Comparison of ENCODE assay signal across 18 mouse cellular contexts in the genomic region with DNA sequence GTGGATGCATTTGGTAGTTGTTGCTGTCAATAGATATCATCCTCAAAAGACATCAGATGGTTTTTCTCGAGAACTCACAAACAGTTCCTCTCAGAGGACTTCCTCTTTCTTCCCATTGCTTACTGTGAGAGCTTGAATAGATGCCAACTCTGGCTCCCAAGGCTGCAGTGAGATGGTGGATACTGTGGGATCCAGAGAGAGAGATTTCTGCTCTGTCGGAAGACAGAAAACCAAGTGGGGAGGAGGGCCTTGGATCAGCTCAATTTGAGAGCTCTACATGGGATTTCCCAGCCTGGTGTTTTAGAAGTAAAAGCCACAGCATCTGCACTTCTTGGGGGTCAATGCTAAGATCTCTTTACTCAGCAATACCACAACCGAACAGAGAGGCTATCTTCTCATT.
"Had no signal": no experiment of that assay in that cellular context is flagged by ENCODE, and none has a peak within 500 bp of the region (broad histone marks: within the 10 kb centered on the region; RNA-seq: fewer than 3 reads in every experiment).

No protein-coding gene starts in this region.

- H3K27me3 ChIP-seq: liver, embryonic 13.5 days; neural tube, embryonic 12.5 days; neural tube, embryonic 15.5 days had no signal

- H3K36me3 ChIP-seq: liver, embryonic 13.5 days; neural tube, embryonic 12.5 days; neural tube, embryonic 15.5 days had no signal

- H3K4me3 ChIP-seq: left cerebral cortex, adult 2 months; liver, embryonic 13.5 days; neural tube, embryonic 12.5 days; neural tube, embryonic 15.5 days had no signal

- H3K9me3 ChIP-seq: neural tube, embryonic 15.5 days had no signal

- DNase-seq: kidney, adult 18-20 months; kidney, adult 9 months; kidney, postnatal 36 days; layer of hippocampus, postnatal 36 days; liver, embryonic 13.5 days; midbrain, embryonic 14.5 days; right cerebral cortex, adult 18-20 months; right cerebral cortex, postnatal 14 days; right cerebral cortex, postnatal 4 days; thymus, adult 2 months; thymus, postnatal 14 days; thymus, postnatal 4 days had no signal

- H3K4me1 ChIP-seq: liver, embryonic 13.5 days; neural tube, embryonic 12.5 days; neural tube, embryonic 15.5 days had no signal

- H3K9ac ChIP-seq: liver, embryonic 13.5 days; neural tube, embryonic 12.5 days; neural tube, embryonic 15.5 days had no signal

- H3K27ac ChIP-seq: kidney, postnatal 0 days; left cerebral cortex, adult 2 months; liver, embryonic 13.5 days; neural tube, embryonic 12.5 days; neural tube, embryonic 15.5 days; stomach, postnatal 0 days had no signal

- H3K4me2 ChIP-seq: liver, embryonic 13.5 days; midbrain, embryonic 11.5 days; neural tube, embryonic 12.5 days; neural tube, embryonic 15.5 days had no signal
